Mouse (Mus musculus) forebrain, embryonic 10.5 days (tissue): ENCODE data around the gene Rfc3. TPM values are rescaled to one million over a fixed set of nuclear protein-coding genes. Genes with fewer than 3 reads are reported as not detected.
"Not testable (repeated sequence)": the region's sequence is repeated elsewhere in the genome, so short reads cannot be mapped to it uniquely, and the experiment has no call there.

Experiments
- DNase-seq: peaks from one replicate; pipeline ENCODE4 v3.0.0-alpha.2; 2017; ENCODE audit warnings: low spot score; ENCODE audit errors: extremely low spot score
- H3K27ac ChIP-seq: fragments of 300-500 bp; sonication (generic); 2 replicates; pipeline ENCODE4 v1.5.1; 2016; ENCODE audit warnings: mild to moderate bottlenecking
- H3K27me3 ChIP-seq: fragments of 300-500 bp; sonication (generic); 2 replicates; pipeline ENCODE4 v1.6.1; 2016; ENCODE audit warnings: mild to moderate bottlenecking; ENCODE audit not compliant: poor library complexity, severe bottlenecking
- H3K36me3 ChIP-seq: fragments of 300-500 bp; sonication (generic); replicated peaks from 2 replicates; pipeline ENCODE4 v1.6.1; 2016; ENCODE audit warnings: mild to moderate bottlenecking, moderate library complexity
- H3K4me1 ChIP-seq: fragments of 300-500 bp; sonication (generic); 2 replicates; pipeline ENCODE4 v1.6.1; 2016
- H3K4me3 ChIP-seq: fragments of 300-500 bp; sonication (generic); 2 replicates; pipeline ENCODE4 v1.5.1; 2016; ENCODE audit warnings: mild to moderate bottlenecking, moderate library complexity
- H3K9me3 ChIP-seq: fragments of 300-500 bp; sonication (generic); 2 replicates; pipeline ENCODE4 v1.6.1; 2016; ENCODE audit warnings: mild to moderate bottlenecking, moderate library complexity
- WGBS: fragments of 180-500 bp; shearing (Covaris S2); methylation state at CpG from one replicate; pipeline ENCODE4 v1.1.7; 2016; 5-methylcytosine and 5-hydroxymethylcytosine counted together
- polyA plus RNA-seq: library from polyadenylated mRNA; unstranded; fragments of >200 nt; fragmentation: Nextera tagmentation; extraction: Ambion mirVana; gene quantifications from 2 replicates; pipeline ENCODE4 v1.2.1, GENCODE M21; 2016

Gene Rfc3
- 173 and 186 TPM in 2 replicates for polyA plus RNA-seq

DNA sequence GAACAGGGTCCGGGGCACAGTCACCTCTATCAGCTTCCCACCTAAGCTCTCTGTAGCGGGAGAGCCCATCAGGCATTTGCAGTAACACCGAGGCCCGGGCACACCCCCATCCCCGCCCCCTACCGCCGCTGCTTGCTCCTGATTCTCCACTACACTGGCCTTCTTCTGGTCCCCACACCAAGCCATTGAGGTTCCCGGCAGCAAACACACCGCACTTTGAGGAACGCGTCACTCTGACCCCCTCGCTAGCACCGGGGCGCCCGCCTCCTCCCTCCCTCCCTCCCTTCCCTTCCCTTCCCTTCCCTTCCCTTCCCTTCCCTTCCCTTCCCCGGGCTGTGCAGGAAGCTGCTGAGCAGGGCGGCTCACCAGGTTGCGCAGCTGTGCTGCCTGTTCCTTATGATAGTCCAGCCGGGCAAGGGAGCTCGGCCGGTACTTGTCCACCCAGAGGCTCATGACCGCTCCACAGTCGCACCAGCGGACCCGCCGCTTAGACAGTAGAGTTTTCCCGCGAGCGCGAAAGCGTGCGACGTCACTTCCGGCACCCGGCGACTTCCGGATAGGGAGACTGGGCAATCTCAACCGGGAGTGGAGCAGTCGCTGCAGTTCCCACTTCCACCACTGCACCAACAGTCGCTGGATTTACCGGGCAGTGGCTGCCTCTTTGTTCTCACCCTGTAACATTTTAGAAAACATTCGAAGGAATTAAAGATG, at the start of gene Rfc3:
Rfc3 (minus strand) TSS at position 543 of the 711 bp plus-strand sequence.
- Histone ChIP-seq H3K36me3 (peaks cover 40% of the 10 kb centered on the region), H3K4me1 (peaks cover 11% of the 10 kb centered on the region), H3K27ac (peak within 1 kb of the TSS; percentile 95), H3K9me3 (no peaks in the 10 kb centered on the region), H3K4me3 (peak within 1 kb of the TSS; percentile 87), H3K27me3 (no peaks in the 10 kb centered on the region)
- peak; percentile 99 for DNase-seq
- 1% methylated on average over 41 of the region's 42 CpGs for WGBS

- WGBS = 91% methylated on average over 13 of the region's 13 CpGs
- H3K27me3 ChIP-seq, H3K4me1 ChIP-seq, DNase-seq, H3K9me3 ChIP-seq, H3K4me3 ChIP-seq, H3K27ac ChIP-seq, H3K36me3 ChIP-seq: not testable (repeated sequence)
Measured at GRCm38 (mm10) chr5:151693636-151694035, 42.6 kb upstream of the Rfc3 start.

GRCm38 (mm10) chr5:151686606-151687525, 35.8 kb upstream of the Rfc3 start:
- H3K4me3 ChIP-seq = peak overlapping the region; percentile 33
- H3K27me3 ChIP-seq = no peaks in the 10 kb centered on the region
- H3K36me3 ChIP-seq = no peaks in the 10 kb centered on the region
- H3K27ac ChIP-seq = peak overlapping the region; percentile 69; the same call in 1 of the 2 replicates
- 34% methylated on average over 15 of the region's 15 CpGs for WGBS
- H3K4me1 ChIP-seq = no peaks in the 10 kb centered on the region
- H3K9me3 ChIP-seq = no peaks in the 10 kb centered on the region
- DNase-seq = peak; percentile 82

- no peaks in the 10 kb centered on the region for H3K9me3 ChIP-seq
- no peak for DNase-seq
Measured at GRCm38 (mm10) chr5:151662207-151662606, 11.2 kb upstream of the Rfc3 start.

GRCm38 (mm10) chr5:151651411-151651784, 356 bp upstream of the Rfc3 start:
- no peaks in the 10 kb centered on the region for H3K9me3 ChIP-seq
- H3K27me3 ChIP-seq = no peaks in the 10 kb centered on the region
- H3K4me1 ChIP-seq = peaks cover 11% of the 10 kb centered on the region
- WGBS = 64% methylated on average over 3 of the region's 3 CpGs
- DNase-seq = no peak
- peak overlapping the region; percentile 95 for H3K27ac ChIP-seq
- H3K36me3 ChIP-seq = peaks cover 34% of the 10 kb centered on the region
- peak overlapping the region; percentile 87 for H3K4me3 ChIP-seq

More at GRCm38 (mm10) chr5:151662207-151662606, 11.2 kb upstream of the Rfc3 start:
- Histone ChIP-seq H3K36me3 (no peaks in the 10 kb centered on the region), H3K27me3 (no peaks in the 10 kb centered on the region), H3K4me1 (no peaks in the 10 kb centered on the region), H3K4me3 (no peak overlapping the region), H3K27ac (no peak overlapping the region)
- WGBS = 86% methylated on average over 4 of the region's 4 CpGs

DNA sequence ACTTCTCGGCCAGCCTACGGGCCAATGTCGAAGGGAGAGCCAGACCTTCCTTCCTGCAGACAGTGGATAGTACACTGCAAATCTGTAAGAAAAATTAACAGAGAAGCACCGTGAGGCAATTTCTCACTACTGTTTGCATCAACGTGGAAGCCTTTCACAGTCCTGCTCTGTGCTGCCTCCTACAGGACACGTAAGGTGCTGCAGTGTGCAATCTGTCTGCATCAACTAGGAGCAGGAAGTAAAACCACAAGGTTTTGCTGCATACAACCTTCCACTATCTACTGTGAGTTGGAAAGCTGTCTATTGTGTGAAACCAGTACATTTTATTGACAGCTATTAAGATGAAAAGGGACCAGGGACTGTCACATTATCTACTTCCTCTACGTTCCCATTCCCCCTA, 6.2 kb downstream of the Rfc3 start:
- Histone ChIP-seq H3K27ac (no peak overlapping the region), H3K4me1 (peaks cover 7% of the 10 kb centered on the region), H3K27me3 (no peaks in the 10 kb centered on the region), H3K9me3 (peaks cover 5% of the 10 kb centered on the region; the same call in 1 of the 2 replicates), H3K4me3 (no peak overlapping the region), H3K36me3 (peaks cover 100% of the 10 kb centered on the region)
- no peak for DNase-seq
- WGBS = 91% methylated on average over 7 of the region's 7 CpGs

GRCm38 (mm10) chr5:151642867-151643266, 8.2 kb downstream of the Rfc3 start:
- H3K4me3 ChIP-seq = no peak overlapping the region
- no peaks in the 10 kb centered on the region for H3K4me1 ChIP-seq
- no peaks in the 10 kb centered on the region for H3K27me3 ChIP-seq
- H3K9me3 ChIP-seq = peaks cover 5% of the 10 kb centered on the region; the same call in 1 of the 2 replicates
- DNase-seq = no peak
- H3K27ac ChIP-seq = no peak overlapping the region
- 95% methylated on average over 5 of the region's 5 CpGs for WGBS
- H3K36me3 ChIP-seq = peaks cover 86% of the 10 kb centered on the region

- Histone ChIP-seq H3K27ac (no peak overlapping the region), H3K36me3 (peaks cover 79% of the 10 kb centered on the region), H3K4me1 (no peaks in the 10 kb centered on the region), H3K27me3 (no peaks in the 10 kb centered on the region), H3K4me3 (no peak overlapping the region), H3K9me3 (peaks cover 5% of the 10 kb centered on the region; the same call in 1 of the 2 replicates)
- WGBS = 87% methylated on average over 1 of the region's 1 CpGs
- DNase-seq = no peak
Measured at GRCm38 (mm10) chr5:151642102-151642501, 8.9 kb downstream of the Rfc3 start.

- Histone ChIP-seq H3K4me1 (no peaks in the 10 kb centered on the region), H3K27me3 (no peaks in the 10 kb centered on the region), H3K36me3 (no peaks in the 10 kb centered on the region), H3K9me3 (no peaks in the 10 kb centered on the region), H3K4me3 (no peak within 1 kb of the TSS), H3K27ac (no peak within 1 kb of the TSS)
- 88% methylated on average over 3 of the region's 3 CpGs for WGBS
- no peak for DNase-seq
Measured at GRCm38 (mm10) chr5:151605921-151606320, 45.1 kb downstream of the Rfc3 start, which contains the start of gene Vmn2r18. Gene Vmn2r18, minus strand, starts transcription at chr5:151606021.

DNA sequence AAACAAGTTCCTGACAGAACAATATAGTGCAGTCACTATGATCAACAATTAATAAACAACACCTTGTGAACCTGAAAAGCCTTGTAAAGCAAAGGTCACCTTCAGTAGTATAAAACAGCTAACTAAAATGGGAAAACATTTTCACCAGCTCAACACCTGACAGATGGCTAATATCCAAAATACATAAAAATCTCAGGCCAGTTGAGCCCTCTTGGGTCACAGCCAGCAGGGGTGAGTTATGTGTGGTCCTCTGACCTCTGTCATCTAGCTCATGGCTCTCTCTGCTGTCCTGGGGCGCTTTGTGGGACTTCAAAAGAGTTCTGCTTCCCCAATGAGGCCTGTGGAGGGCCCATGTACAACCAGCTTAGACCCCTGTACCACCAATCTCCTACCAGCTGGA, 49.3 kb downstream of the Rfc3 start:
- no peaks in the 10 kb centered on the region for H3K4me1 ChIP-seq
- no peaks in the 10 kb centered on the region for H3K27me3 ChIP-seq
- DNase-seq = no peak
- WGBS = 45% methylated on average over 1 of the region's 1 CpGs
- no peaks in the 10 kb centered on the region for H3K9me3 ChIP-seq
- H3K36me3 ChIP-seq = no peaks in the 10 kb centered on the region
- no peak overlapping the region for H3K27ac ChIP-seq
- H3K4me3 ChIP-seq = no peak overlapping the region
